Mouse (Mus musculus): ENCODE measurements around the gene Epha8.
A peak's percentile ranks its signal among the peaks of the same experiment; 100 is the strongest.

Epha8 gene

DNA sequence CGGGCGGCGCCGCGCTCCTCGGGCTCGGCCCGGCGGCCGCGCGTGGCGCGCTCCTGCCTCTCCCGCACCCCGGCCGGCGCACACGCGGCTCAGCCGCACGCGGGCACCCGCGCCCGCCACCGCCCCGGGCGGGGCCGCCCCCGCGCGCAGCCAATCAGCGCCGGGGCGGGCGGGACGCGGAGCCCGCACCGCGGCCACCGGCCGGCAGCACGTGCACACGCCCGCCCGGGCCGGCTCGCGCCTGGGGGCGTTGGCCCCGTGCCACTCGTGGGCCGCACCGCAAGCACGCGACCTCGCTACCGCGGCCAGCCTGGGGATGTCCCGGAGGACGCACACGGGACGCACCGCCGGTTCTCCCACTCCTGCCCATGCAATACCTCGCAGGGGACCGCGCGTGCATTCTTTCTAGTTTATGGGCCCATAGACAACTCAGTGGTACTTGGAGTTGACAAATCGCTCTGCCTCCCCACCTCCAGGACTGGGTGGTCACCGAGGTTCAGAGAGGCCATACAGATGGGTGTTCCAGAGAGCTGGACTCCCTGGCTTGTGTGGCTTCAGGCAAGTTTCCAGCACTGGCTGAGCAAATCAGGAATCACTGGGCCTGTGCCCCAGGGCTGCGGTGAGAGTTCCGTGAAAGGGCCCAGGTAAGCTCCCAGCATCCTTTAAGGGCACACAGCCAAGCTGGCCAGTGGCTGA is at the start of gene Epha8:
Gene Epha8, minus strand, starts transcription at position 66 of the 696 bp plus-strand sequence.
- DNase-seq (ENCODE audit: low spot score in 2 of 2), result no peak

GRCm38 (mm10) chr4:137001825-137002224 is 45.2 kb upstream of the Epha8 start:
- DNase-seq (ENCODE audit: low spot score in 2 of 2), result no peak

- no peak for DNase-seq (ENCODE audit: low spot score in 2 of 2)
These were observed 44.4 kb upstream of the Epha8 start for GRCm38 (mm10) chr4:137001020-137001419.

- no peak for DNase-seq (ENCODE audit: low spot score in 2 of 2)
These were observed 41.8 kb upstream of the Epha8 start for GRCm38 (mm10) chr4:136998371-136998770.

- DNase-seq (ENCODE audit: low spot score in 2 of 2), result no peak
These were observed 41.2 kb upstream of the Epha8 start for GRCm38 (mm10) chr4:136997723-136998345.

- DNase-seq (ENCODE audit: low spot score in 2 of 2), result no peak
These were observed 40.3 kb upstream of the Epha8 start for GRCm38 (mm10) chr4:136996933-136997332.

DNA sequence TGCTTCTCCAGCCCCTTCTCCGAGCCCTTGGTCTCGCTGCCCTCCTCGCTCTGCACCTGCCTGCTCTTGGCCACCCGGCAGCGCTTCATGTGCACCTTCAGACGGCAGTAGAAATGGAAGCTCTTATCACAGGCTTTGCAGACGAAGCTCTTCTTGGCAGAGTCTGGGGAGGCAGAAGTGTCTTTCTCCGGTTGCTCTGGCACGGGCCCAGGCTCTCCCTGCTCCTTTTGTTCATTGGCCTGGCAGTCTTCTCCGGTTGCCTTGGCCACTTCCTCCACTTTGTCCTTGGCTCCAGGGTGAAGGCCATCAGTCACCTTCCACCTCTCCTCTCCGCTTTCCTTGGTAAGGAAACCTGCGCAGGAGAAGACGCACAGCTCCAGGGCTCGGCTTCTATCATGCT is 38.7 kb upstream of the Epha8 start:
- DNase-seq (ENCODE audit: low spot score in 2 of 2), result peak; percentile 67 to 68

- DNase-seq (ENCODE audit: low spot score in 2 of 2), result no peak
These were observed 25.5 kb upstream of the Epha8 start for GRCm38 (mm10) chr4:136981993-136982695.

GRCm38 (mm10) chr4:136981347-136981746 is 24.7 kb upstream of the Epha8 start:
- peak; percentile 73 to 82 for DNase-seq (ENCODE audit: low spot score in 2 of 2)

- no peak for DNase-seq (ENCODE audit: low spot score in 2 of 2)
These were observed 24.3 kb upstream of the Epha8 start for GRCm38 (mm10) chr4:136980921-136981320.

DNA sequence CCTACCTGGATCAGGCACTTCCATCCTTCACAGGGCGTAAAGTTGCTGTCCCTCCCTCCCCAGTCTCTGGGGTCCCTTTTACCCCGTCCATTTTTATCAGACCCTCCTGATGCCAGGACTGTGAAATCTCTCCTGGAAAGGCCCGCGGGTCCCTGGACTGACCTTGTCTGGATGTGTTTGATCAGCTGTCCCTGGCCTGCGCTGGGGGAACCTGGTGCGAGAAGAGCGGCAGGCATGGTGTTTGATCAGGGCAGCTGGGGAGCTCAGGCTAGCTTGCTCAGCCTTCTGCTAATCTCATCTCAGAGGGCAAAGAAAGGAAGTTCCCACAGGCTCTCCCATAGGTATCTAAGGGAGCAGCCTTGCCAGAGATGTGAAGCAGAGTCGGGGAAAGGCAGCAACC is 20.6 kb upstream of the Epha8 start:
- DNase-seq (ENCODE audit: low spot score in 2 of 2), result no peak

- no peak for DNase-seq (ENCODE audit: low spot score in 2 of 2)
These were observed 14.3 kb upstream of the Epha8 start for GRCm38 (mm10) chr4:136970939-136971338.

DNA sequence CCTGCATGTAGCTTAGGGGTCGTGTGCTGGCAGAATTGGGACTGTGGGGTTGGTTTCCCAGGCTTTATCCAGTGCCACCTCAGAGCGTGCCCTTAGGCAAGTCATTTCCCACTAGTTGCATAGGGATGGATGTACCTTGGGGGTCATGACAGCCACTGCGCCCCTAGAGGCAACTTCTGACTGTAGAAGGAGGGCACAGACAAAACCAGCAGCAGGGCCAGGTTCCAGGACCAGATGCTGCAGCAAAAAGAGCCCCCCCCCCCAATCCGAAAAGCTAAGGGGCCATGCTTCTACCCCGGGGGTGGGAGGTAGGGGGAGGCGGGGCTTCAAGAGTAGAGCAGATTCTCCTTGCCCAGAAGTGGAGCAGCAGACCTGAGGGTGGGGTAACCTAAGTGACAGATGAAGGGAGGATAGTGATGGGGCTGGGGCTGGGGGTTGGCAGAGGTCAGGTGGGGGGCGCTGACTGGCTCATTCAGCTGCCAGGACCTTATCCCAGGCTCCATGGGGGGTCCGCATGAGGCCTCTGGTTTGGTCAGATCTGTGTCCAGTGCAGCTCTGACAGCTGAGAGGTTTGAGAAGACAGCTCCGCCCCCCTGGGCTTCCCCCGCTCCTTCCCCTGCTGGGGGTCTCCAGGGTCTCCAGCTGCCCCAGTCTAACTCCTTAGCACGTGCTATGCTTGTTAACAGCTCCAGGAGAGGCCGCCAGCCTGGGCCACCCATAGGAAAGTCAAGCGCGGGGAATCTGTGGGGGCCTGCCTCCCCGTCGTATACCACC is 13.1 kb upstream of the Epha8 start:
- DNase-seq (ENCODE audit: low spot score in 2 of 2), result no peak

DNA sequence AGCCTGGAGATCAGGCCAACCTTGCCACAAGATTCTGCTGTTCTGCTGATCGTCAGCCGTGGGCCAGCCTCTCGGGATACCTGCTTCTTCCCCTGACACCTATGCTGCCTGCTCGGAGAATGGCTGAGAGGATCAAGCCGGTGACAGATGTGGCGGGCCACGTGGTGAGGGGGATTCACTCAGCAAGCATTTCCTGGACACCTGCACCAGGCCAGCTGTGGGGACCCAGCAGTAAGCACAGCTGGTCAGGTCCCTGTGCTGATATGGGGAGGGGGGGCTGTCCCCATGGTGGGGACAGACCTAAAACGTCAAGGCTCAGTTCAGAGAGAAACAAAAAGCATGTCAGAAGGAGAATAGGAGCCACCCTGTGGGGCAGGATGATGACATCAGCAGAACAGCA is 12.5 kb upstream of the Epha8 start:
- no peak for DNase-seq (ENCODE audit: low spot score in 2 of 2)

GRCm38 (mm10) chr4:136967511-136967910 is 10.9 kb upstream of the Epha8 start:
- peak; percentile 66 to 68 for DNase-seq (ENCODE audit: low spot score in 2 of 2)

- no peak for DNase-seq (ENCODE audit: low spot score in 2 of 2)
These were observed 10.1 kb upstream of the Epha8 start for GRCm38 (mm10) chr4:136966493-136967390.

GRCm38 (mm10) chr4:136964990-136965421 is 8.4 kb upstream of the Epha8 start:
- peak in 1 of 2 experiments; percentile 49 for DNase-seq (ENCODE audit: low spot score in 2 of 2)

DNA sequence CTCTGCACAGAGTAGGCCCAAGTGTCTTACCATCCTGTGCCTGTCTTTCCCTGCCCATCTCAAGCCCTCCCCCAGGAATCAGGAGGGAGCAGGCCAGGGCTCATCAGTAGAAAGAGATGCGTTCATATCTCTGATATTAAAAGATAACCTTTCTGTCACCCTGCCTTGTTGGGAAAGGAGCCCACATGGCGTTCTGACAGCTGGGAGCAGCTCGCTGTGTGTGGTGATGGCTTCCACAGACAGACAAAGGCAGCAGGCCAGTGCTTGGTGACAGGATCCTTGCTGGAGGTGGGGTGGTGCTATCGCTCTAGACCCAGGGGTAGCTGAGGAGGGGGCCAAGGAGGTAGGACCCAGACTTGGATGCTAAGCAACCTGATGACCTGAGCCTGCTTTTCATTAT is 5.8 kb upstream of the Epha8 start:
- no peak for DNase-seq (ENCODE audit: low spot score in 2 of 2)

DNA sequence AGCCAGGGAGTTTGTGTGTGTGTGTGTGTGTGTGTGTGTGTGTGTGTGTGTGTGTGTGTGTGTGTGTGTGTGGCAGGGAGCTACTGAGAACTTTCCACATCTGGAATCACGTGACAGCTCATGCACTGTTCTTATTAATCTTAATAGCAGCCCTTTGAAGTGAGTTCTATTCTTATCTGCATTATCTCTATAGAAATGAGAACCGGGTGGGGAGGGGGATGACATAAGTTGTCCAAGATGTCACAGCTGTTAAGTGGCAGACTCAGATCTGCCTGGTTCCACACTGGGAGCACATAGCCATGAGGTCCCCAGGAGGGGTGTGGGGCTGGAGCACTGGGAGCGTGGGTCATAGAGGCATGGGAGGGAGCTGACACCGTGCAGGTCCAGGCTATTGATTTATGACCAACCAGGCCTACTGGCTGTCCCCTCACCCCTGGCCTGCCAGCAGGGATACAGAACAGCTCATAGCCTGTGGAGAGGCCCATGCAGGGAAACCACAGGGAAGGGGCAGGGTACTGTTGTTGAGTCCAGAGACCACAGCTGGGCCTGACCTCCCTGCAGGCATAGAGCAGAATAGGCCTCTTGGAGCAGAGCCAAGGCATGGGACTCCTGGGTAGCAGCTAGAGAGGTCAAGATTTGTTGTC is 5.1 kb upstream of the Epha8 start:
- DNase-seq (ENCODE audit: low spot score in 2 of 2), result no peak

DNA sequence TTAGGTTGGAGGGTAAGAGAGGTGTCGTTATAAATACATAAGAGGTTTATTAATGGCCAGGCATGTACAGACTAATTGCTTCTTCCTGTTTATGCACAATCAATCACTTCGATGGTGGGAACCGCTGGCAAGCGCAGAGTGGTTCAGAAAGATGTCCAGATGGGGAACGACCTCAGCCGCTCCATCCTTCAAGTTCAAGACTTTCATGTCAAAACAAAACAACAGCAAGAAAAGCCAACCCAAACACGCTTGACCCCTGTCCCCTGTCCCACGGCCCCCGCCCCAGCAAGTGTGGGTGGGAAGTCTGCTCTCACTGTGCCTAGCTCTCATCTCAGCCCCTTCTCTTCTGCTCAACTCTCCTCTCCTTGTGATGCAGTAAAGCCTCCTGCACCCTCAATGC is 4.0 kb upstream of the Epha8 start:
- DNase-seq (ENCODE audit: low spot score in 2 of 2), result no peak

DNA sequence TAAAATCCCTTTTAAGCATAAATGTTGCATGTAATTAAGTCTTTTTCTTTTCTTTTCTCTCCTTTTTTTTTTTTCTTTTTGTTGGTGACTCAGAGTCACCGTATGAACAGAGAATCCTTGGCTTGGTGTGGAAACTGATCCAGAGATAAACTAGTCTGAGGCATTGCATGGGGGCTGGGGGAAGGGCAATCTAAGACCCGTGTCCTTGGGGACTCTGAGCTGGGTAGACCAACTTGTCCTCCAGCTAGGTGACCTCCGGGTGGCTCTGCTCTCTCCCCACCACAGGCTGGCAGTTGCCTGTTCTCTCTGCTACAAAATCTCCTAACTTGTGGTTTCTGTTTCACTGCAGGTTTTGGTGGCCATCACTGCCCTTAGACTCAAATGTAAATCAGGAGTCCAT is 3.5 kb upstream of the Epha8 start:
- no peak for DNase-seq (ENCODE audit: low spot score in 2 of 2)
